Mouse (Mus musculus): Measurements from ENCODE around the gene Kif5a.

- TF ChIP-seq CTCF (conservative IDR thresholded peaks at IDR 0.05 in 1 of 2, IDR thresholded peaks at IDR 0.05 in 1 of 2; ENCODE audit: low read depth in 2 of 2, low read length in 2 of 2) (no peak), BHLHE40 (IDR thresholded peaks at IDR 0.05; ENCODE audit: low read depth, low read length) (no peak), ZKSCAN1 (IDR thresholded peaks at IDR 0.05; ENCODE audit: borderline replicate concordance, low read depth, low read length) (no peak), TCF12 (IDR thresholded peaks at IDR 0.05; ENCODE audit: low read depth, low read length) (no peak), ZNF384 (IDR thresholded peaks at IDR 0.05; ENCODE audit: low read depth, low read length) (no peak), USF2 (conservative IDR thresholded peaks at IDR 0.05; ENCODE audit: low read depth, low read length) (no peak), POLR2AphosphoS2 (IDR thresholded peaks at IDR 0.05; ENCODE audit: low read depth, low read length) (no peak)
Measured at GRCm38 (mm10) chr10:127225213-127225612, 37.9 kb downstream of the Kif5a start.
